Mouse (Mus musculus) mouse embryonic stem cell (cell line): ENCODE measurements around the gene Ghdc.
"Not testable (repeated sequence)": the region's sequence is repeated elsewhere in the genome, so short reads cannot be mapped to it uniquely, and the experiment has no call there.

ENCODE experiments used
- in situ Hi-C, 2 experiments: fragments of 300-500 bp; cut with MboI; formaldehyde crosslinking; loops; 1 replicate in 1 of 2; 3 replicates in 1 of 2; pipeline ENCODE4 v1.14.3; 2019 to 2020; ENCODE audit warnings: low sequenced_read_pairs in 2 of 2, low pct_unique_long_range_greater_than_20kb in 1 of 2, mixed read lengths in 1 of 2; ENCODE audit not compliant: unreplicated experiment in 1 of 2

Ghdc gene

GRCm38 (mm10) chr11:100770646-100771408 lies at the start of gene Ghdc:
TSS of gene Ghdc (minus strand) at chr11:100770957.
- in situ Hi-C loops, result no loop called here

DNA sequence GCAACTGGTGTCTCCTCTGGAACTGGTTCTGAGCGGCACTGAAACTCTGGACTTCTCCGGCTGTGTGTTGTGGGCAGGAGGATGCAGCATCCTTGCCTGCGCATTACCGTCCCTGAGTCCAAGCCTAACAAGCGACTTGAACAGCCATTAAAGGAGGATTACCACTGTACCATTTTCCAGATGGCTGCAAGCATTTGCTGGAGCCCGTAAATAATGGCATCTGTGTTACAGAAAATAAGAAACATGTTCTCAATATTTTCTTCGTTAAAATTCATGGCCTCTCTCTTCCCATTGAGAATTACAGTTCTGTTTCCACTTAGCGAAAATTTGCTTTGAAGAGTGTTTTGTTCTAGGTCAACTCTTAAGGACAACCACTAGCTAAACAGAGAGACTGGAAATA lies 49.3 kb upstream of the Ghdc start:
- in situ Hi-C loops, result no loop called here

DNA sequence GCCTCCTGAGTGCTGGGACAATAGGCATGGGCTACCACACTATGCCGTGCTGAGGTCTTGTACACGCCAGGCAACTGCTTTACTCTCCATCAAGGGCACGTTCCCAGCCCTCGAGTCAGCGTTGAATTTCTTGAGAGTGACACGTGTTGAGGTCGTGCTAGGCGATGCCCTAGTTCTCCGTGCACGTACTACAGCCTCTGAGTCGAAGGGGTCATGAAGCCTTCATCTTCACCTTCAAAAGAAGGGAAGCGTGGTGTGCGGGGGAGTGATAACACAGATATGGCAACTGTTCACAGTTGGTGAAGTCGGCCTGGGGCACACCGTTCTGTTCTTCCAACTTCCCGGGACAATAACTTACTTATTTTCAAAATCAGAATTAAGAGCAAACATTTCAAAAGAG lies 48.9 kb upstream of the Ghdc start:
- in situ Hi-C loops, result no loop called here

DNA sequence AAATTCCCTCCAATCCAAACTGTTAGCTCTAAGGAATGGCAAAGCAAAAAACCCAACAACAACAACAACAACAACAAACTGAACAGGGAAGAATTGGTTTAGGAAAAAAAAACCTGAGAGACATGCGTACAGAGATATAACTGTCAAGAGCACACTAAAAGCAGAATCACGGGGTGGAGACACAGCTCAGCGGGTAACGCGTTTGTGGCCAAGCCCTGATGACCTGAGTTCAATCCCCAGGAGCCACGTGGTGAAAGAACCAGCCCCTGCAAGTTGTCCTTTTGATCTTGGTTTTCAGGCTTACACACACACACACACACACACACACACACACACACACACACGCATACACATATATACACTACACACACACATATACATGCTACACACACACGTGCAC lies 48.3 kb upstream of the Ghdc start:
- in situ Hi-C loops, result no loop called here

DNA sequence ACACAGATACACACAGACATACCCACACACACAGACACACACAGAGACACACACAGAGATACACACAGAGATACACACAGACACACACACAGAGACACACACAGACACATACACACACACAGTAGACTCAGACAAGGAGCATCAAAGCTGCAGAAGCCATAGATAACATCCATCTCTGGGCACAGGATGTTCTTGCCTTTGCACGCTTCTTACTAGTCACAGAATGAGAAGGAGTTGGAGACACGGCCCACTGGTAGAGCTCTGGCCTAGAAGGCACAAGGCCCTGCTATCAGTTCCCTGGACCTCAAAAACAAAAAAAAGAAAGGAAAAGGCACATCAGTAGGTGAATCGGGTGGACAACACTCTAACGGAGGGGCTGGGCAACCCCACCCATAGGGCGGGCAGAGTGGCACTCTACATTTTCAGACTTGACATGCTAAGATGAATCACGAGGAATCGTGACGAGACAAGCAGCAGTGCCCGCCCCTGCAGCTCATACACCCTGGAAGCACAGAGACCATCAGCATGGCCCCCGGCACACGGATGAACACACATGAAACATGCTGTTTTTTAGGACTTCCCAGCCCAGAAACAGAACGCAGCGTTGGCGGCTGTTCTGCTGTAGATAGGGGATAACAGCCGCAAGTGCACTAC lies 47.7 kb upstream of the Ghdc start:
- in situ Hi-C loops, result no loop called here

GRCm38 (mm10) chr11:100817311-100817710 lies 46.6 kb upstream of the Ghdc start:
- in situ Hi-C loops, result no loop called here

DNA sequence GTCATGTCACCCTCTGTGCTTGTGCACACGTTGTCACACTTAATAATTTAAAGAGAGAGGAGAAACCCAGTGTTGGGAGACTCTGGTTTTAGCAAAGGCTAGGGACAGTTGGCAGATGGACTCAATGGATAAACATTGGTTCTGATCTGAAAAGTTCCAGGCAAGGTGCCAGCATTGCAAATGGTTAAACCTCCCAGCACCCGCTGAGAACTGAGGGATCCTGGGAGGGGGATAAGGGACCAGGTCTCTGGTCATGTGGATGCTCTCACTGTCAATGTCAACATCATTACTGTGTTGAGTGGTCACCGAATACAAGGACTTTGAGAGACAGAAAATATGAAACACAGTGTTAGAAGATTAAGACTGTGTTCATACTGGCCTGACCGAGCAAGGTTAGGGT lies 46.0 kb upstream of the Ghdc start:
- in situ Hi-C loops, result no loop called here

DNA sequence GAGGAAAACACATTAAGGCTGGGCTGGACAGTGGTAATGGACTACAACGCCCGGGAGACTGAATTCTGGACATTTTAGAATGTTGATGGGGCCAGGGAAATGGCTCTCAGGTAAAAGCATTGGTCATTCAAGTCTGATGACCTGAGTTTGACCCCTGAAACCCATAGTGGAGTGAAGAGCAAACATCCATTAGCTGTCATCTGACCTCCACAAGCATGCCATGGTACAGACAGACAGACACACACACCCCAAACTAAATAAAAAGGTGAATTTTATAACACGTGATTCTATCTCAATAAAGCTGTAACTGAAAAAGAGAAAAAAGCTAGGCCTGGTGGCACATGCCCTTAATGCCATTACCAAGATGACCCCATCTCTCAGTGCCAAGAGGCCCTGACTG lies 45.6 kb upstream of the Ghdc start:
- in situ Hi-C loops, result no loop called here

DNA sequence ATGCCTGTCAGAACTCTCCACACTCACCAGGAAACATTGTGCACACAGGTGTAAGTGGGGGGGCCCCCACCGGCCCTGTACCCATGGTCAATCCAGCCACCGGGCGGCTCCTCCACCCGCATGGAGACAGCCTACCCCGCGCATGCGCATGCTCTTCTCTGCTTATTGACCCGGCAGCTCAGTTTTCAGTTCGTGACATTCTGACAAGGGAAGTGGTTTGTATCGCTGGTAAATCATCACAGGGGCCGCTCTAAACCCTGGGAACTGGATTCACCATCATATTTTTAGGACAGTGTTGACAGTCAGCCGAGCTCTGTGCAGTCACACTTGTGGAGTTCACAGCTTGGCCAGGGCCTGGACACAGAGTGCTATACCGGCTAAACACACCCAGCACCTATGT lies 43.7 kb upstream of the Ghdc start:
- in situ Hi-C loops, result no loop called here

- in situ Hi-C loops, result no loop called here
Measured at GRCm38 (mm10) chr11:100811132-100811531, 40.4 kb upstream of the Ghdc start.

- in situ Hi-C loops, result no loop called here
Measured at GRCm38 (mm10) chr11:100810516-100810915, 39.8 kb upstream of the Ghdc start.

GRCm38 (mm10) chr11:100806380-100807305 lies 35.9 kb upstream of the Ghdc start:
- in situ Hi-C loops, result no loop called here

DNA sequence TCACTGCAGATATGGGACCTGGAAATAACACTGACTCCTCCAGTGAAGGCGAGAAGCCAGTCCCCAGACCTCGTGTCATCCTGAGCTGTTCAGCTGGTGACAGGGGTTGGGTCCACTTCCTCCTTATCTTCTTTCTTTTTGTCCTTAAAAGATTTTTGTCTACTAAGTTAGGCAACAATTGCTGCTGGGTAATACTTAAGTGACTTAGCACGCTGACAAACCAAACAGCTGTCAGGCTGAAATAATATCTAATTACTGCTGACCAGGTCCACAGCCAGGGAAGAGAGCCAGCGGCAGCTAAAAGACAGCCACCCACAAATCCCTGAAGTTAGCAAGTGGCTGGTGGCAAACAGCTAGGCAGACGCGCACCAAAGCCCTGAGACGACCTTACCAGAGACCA lies 34.8 kb upstream of the Ghdc start:
- in situ Hi-C loops, result no loop called here

GRCm38 (mm10) chr11:100804409-100804808 lies 33.7 kb upstream of the Ghdc start:
- in situ Hi-C loops, result no loop called here

- in situ Hi-C loops, result no loop called here
Measured at GRCm38 (mm10) chr11:100799426-100799825, 28.7 kb upstream of the Ghdc start.

GRCm38 (mm10) chr11:100796585-100796984 lies 25.8 kb upstream of the Ghdc start:
- in situ Hi-C loops, result no loop called here

DNA sequence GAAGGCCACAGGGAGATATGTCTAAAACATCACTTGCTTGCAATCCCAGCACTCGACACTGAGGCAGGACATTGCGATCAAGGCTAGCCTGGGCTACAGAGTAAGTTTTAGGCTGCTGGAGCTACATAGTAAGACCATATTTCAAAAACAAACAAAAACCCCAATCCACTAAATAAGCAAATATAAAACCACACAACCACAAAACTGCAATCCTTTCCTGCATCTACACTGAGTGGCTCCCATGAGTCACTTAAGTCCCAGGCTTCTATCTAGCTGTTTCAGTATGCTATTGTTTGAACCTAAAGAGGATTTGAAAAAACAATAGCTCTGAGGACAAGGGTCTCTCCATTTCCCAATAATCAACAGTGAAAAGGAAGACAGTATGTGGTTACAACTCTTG lies 24.6 kb upstream of the Ghdc start:
- in situ Hi-C loops, result no loop called here

- in situ Hi-C loops, result no loop called here
Measured at GRCm38 (mm10) chr11:100791457-100792049, 20.8 kb upstream of the Ghdc start.

DNA sequence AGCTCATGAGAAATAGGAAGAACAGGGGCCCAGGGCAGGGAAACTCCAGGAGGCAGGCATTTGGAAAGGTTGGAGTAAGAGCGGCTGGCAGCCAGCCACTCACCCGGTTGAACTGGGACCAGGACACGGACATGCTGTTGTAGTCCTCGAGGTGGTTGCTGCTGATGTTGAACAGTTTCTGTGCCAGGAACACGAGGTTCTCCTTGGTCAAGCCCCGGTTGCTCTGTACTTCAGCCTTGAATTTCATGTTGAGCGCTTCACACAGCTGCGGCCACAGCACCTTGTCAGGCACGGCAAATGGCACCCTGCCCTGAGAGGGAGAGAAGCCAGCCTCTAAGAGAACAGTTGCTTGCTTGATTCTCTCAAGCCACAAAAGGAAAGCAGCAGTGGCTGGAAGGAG lies 19.9 kb upstream of the Ghdc start:
- in situ Hi-C loops, result not testable (repeated sequence)
